25 mouse cellular contexts compared by ENCODE assay signal in the genomic region with DNA sequence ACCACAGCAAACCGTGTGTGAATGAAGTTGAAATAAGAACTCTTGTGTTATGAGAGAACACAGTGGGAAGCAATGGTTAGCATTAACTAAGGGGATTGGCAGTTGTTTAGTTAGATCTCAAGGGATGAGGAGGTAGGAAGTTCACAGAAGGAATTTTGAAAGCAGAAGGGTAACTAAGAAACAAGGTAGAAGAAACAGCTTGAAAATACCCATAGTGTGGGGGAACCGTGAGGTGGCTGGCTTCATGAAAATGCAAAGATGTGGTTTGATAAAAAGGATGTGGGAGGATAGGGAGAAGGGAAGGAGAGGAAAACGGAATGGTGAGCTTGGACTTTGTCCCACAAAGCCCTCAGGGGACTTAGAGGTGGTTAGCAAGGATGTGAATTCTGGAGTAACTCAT.
"Had no signal": no experiment of that assay in that cellular context is flagged by ENCODE, and none has a peak within 500 bp of the region (broad histone marks: within the 10 kb centered on the region; RNA-seq: fewer than 3 reads in every experiment).

No protein-coding gene starts in this region.

- H3K4me3 ChIP-seq: heart, embryonic 13.5 days; heart, embryonic 15.5 days; intestine, embryonic 15.5 days; limb, embryonic 13.5 days; limb, embryonic 15.5 days; liver, embryonic 12.5 days had no signal

- H3K27ac ChIP-seq: heart, embryonic 13.5 days; heart, embryonic 15.5 days; hindbrain, embryonic 14.5 days; intestine, embryonic 15.5 days; kidney, postnatal 0 days; limb, embryonic 13.5 days; limb, embryonic 15.5 days; liver, embryonic 12.5 days; liver, embryonic 14.5 days had no signal

- H3K36me3 ChIP-seq: heart, embryonic 15.5 days; intestine, embryonic 15.5 days; liver, embryonic 12.5 days had no signal

- H3K9me3 ChIP-seq: heart, embryonic 13.5 days; heart, embryonic 15.5 days; intestine, embryonic 15.5 days; limb, embryonic 13.5 days; limb, embryonic 15.5 days; liver, embryonic 12.5 days had no signal

- DNase-seq: gastrocnemius, postnatal 14 days; gastrocnemius, postnatal 36 days; heart, adult 11 months; heart, postnatal 14 days; heart, postnatal 36 days; kidney, adult 18-20 months; kidney, adult 8-10 months; kidney, postnatal 14 days; kidney, postnatal 36 days; layer of hippocampus, adult 9-11 months; layer of hippocampus, postnatal 36 days; left cerebral cortex, postnatal 4 days had no signal

- ATAC-seq: hindbrain, embryonic 16.5 days; inflammation-experienced regulatory T-cells, adult 6 months; intestine, embryonic 15.5 days; intestine, postnatal 0 days; liver, embryonic 12.5 days had no signal

- H3K27me3 ChIP-seq: heart, embryonic 13.5 days; heart, embryonic 15.5 days; intestine, embryonic 15.5 days; limb, embryonic 13.5 days; limb, embryonic 15.5 days; liver, embryonic 12.5 days had no signal

- H3K4me1 ChIP-seq: heart, embryonic 13.5 days; heart, embryonic 15.5 days; intestine, embryonic 15.5 days; limb, embryonic 13.5 days; limb, embryonic 15.5 days; liver, embryonic 12.5 days had no signal

- H3K4me2 ChIP-seq: heart, embryonic 11.5 days; heart, embryonic 13.5 days; heart, embryonic 15.5 days; hindbrain, embryonic 14.5 days; intestine, embryonic 15.5 days; limb, embryonic 13.5 days; limb, embryonic 15.5 days; liver, embryonic 12.5 days had no signal

- H3K9ac ChIP-seq: heart, embryonic 13.5 days; heart, embryonic 15.5 days; hindbrain, embryonic 14.5 days; intestine, embryonic 15.5 days; limb, embryonic 13.5 days; limb, embryonic 15.5 days; liver, embryonic 12.5 days; liver, embryonic 14.5 days had no signal
